Mouse (Mus musculus): ENCODE measurements around the gene Prrg3.

DNA sequence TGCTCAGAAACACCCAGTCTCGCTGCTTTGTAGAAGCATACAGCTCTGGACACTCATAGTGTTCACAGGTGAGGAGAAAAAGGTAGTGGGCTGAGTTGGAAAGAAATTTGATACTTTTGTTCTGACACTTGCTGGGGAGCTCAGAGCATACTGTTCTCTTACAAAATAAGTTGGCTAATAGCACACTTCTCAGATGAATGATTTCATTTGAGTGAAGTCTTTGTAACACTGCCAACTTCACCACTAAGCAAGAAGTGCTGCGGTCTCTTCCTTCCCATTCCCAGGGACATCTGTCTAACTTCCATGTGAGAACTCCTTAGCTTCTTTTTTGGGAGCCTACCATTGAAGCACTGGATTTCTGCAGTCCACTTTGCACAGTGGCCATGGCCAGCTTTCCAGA lies 20.8 kb downstream of the Prrg3 start:
- TF ChIP-seq CTCF (IDR thresholded peaks at IDR 0.05; ENCODE audit: low read depth): no peak
- no peak for TF ChIP-seq EP300 (IDR thresholded peaks at IDR 0.05; ENCODE audit: low read depth)

Measured in liver, postnatal 0 days (tissue).